Mouse (Mus musculus) embryo, embryonic 9.5 days (tissue): ENCODE measurements around the gene Tmem230.

Experiments used
- DNase-seq: peaks from one replicate; pipeline ENCODE4 v3.0.0-alpha.2; 2017; ENCODE audit errors: extremely low spot score

The Tmem230 gene

GRCm38 (mm10) chr2:132233985-132234765, 13.4 kb downstream of the Tmem230 start:
- no peak for DNase-seq

DNA sequence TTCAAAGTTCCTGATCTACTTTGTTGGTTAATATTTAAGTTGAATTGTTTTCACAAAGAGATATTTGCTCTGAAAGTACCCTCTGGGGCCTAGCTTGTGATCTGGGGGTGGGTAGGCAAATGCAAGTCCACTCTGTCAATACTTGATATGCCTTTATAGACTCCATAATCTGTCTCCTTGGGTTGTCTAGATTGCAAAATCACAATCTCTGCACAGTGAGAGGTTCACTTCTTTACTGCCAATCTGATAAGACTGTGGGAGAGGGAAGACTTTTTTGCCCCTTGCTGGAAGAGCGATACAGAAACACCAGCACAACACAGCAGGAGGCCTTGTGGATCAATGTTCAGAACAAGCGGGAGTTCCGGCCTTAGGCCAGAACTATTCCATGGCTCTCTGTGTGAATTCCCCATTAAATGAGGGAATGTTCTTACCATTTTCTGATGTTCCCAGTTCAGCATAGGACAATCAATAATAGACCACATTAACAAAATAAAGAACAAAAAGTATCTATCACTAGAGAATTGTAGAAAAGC, 15.1 kb downstream of the Tmem230 start:
- DNase-seq = no peak

DNA sequence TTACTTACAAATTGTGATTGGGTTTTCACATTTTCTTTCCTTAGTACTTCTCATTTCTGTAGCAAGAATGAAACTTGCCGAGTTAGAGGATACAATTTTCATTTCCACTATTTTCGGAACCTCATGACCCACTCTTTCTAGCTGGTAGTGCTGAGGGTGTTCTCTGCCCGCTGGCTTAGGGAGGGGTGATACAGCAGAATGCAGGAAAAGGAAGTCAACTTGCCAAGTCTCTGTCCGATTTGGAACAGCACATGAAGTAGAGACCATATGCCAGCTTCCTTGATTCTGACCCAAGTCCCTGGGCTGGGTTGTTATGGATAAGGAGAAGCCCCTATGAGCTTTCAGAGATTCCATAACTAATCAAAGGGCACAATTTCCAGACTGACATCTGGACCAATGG, 23.2 kb downstream of the Tmem230 start:
- no peak for DNase-seq

DNA sequence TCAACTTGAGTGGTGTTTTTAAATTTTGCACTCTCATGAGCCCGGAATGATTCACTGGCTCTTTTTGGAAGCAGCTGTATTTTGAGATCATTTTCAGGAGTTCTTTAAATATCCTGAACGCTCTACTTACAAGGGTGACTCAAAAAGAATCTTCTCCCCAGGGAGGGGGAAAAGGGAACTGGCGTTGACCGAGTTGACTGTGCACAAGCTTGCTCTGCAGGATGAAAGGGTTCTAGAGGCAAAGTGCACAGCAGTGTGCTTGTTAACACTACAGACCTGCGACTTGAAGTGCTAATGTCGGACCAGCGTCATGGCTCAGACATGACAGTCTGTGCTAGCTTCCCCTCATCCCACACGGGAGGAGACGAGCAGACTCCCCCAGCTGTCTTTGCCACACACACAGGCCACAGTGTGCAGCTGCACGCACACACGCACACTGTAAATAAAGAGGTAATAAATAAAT, 26.0 kb downstream of the Tmem230 start:
- no peak for DNase-seq

- no peak for DNase-seq
Measured at GRCm38 (mm10) chr2:132211995-132212656, 35.5 kb downstream of the Tmem230 start.

DNA sequence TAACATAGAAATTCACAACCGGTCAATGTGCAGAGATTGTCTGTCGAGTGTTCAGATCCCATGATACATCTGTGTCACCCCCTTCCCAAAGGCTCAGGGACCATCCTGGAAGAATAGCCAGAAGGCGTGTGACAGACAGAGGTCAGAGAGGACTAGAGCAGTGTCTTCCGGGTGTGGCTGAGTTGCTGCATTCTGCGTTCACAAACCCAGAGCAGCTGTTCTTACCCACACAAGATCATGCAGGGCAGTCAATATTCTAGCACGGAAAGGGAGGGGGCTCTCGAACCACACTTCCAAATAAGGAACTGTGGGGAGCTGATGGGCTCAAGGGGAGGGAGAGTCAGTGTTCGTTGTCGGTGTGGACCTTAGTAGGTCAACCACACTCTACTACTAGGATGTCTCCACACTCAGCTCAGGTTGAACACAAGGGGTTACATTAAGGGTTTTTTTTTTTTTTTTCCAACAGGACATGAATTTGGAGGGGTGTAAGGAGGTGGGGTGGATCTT, 36.7 kb downstream of the Tmem230 start:
- no peak for DNase-seq

DNA sequence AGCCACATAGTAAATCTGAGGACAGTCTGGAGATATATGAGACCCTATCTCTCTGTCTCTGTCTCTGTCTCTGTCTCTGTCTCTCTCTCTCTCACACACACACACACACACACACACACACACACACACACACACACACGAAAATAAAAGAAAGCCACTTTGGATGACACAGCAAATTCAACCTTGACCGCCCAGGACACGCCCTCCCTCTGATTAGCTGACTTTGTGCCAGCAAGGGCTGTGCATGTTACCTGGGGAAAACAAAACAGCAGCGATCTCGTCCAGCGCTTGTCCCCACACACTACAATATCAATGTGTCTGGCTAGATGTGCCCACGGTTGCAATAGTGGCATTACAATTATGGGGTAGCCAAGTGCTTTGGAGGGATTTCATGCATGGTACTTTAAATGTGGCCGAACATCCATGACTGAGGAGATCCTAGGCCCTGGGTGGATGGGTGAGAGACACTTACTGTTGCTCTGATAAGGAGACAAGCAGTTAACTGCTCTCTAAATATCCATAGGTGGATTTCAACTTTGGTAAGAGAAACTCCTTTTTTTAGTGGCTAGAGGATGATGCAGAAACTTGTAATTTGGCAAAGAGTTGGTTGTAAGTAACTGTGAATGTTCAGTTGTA, 39.2 kb downstream of the Tmem230 start:
- DNase-seq = no peak

DNA sequence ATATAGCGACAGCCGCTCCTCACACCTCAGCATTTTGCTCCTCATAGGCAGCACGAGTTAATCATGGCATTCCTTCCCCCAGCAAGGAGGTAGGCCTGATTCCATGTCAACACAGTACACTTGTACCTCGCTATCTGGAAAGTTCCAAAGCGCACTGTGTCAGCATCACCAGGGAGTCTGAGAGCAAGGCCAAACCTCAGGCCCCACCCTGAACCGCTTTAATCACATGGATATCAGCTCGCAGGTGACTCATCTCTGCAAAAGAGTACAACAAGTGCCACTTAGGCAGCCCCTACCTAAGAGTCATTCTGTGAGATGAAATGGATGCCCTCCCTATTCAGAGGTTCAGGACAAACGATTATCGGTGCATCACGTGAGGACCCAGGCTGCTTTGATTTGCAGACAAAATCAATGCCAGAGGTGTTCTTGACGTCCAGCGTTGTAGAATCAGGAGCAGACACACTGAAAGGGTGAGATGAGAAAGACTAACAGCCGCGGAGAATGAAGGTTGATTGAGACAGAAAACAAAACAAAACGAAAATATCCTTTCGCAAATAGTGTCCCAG, 41.2 kb downstream of the Tmem230 start:
- DNase-seq = no peak

DNA sequence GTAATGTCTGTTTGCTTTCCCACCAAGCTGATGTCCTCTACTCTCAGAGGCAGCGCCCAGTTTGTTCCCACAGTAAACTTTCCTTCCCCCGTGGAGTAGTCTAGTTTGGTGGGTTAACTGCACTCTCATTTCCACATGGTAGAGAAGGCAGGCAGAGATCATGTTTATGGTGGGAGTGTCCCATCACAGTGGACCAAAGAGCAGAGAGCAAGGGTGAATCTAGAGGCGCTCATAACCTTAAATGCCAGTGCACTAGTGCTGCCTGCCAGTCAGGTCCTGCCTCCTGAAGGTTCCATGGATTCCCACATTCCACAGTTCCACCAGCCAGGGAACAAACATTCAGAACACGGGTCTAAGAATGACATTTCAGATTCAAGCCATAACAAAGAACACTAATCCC, 42.1 kb downstream of the Tmem230 start:
- DNase-seq = no peak

- DNase-seq = no peak
Measured at GRCm38 (mm10) chr2:132203773-132204172, 43.8 kb downstream of the Tmem230 start.

GRCm38 (mm10) chr2:132203186-132203585, 44.4 kb downstream of the Tmem230 start:
- no peak for DNase-seq

- DNase-seq = no peak
Measured at GRCm38 (mm10) chr2:132198017-132198933, 49.3 kb downstream of the Tmem230 start.

DNA sequence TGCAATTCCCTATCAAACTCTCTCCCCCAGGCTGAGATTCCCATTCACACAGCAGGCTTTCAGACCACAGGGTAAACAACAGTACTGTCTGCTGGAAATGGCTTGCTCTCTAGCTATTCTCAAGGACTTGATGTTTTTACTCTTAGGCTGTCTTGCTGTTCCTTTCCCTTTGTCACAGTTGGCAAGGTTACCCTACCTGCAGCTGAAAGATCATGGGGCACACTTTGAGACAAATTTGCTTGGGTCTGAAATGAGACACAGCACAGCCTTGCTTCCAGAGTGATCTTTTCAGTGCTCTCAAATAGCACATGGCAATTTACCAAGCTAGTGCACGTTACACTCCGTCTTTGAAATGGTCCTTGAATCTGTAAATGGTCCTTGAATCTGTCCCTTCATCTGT, 52.0 kb downstream of the Tmem230 start:
- DNase-seq = no peak

GRCm38 (mm10) chr2:132190602-132191161, 56.9 kb downstream of the Tmem230 start:
- DNase-seq = no peak
